Mouse (Mus musculus): ENCODE results near the gene Rbms2.
"Not testable (repeated sequence)": the region's sequence is repeated elsewhere in the genome, so short reads cannot be mapped to it uniquely, and the experiment has no call there.

The Rbms2 gene

GRCm38 (mm10) chr10:128092506-128093495 is 87.3 kb downstream of the Rbms2 start:
- DNase-seq (ENCODE audit: extremely low read depth, low read depth, low spot score) = no peak

GRCm38 (mm10) chr10:128091564-128092505 is 88.3 kb downstream of the Rbms2 start, which contains the start of gene Baz2a:
Baz2a (plus strand) TSS chr10:128091577.
- DNase-seq (ENCODE audit: extremely low read depth, low read depth, low spot score) = no peak

GRCm38 (mm10) chr10:128090651-128091563 is 89.2 kb downstream of the Rbms2 start:
- DNase-seq (ENCODE audit: extremely low read depth, low read depth, low spot score) = peak; percentile 47

GRCm38 (mm10) chr10:128089842-128090241 is 90.3 kb downstream of the Rbms2 start:
- no peak for DNase-seq (ENCODE audit: extremely low read depth, low read depth, low spot score)

GRCm38 (mm10) chr10:128088181-128088580 is 91.9 kb downstream of the Rbms2 start:
- no peak for DNase-seq (ENCODE audit: extremely low read depth, low read depth, low spot score)

GRCm38 (mm10) chr10:128087216-128087615 is 92.9 kb downstream of the Rbms2 start:
- not testable (repeated sequence) for DNase-seq (ENCODE audit: extremely low read depth, low read depth, low spot score)

GRCm38 (mm10) chr10:128086391-128086790 is 93.7 kb downstream of the Rbms2 start:
- DNase-seq (ENCODE audit: extremely low read depth, low read depth, low spot score) = no peak

- DNase-seq (ENCODE audit: extremely low read depth, low read depth, low spot score) = no peak
These were observed 95.9 kb downstream of the Rbms2 start for GRCm38 (mm10) chr10:128084160-128084559.

- no peak for DNase-seq (ENCODE audit: extremely low read depth, low read depth, low spot score)
These were observed 96.4 kb downstream of the Rbms2 start for GRCm38 (mm10) chr10:128083688-128084087.

GRCm38 (mm10) chr10:128082880-128083421 is 97.1 kb downstream of the Rbms2 start, which contains the start of gene Atp5b:
Atp5b (plus strand) TSS chr10:128083273.
- DNase-seq (ENCODE audit: extremely low read depth, low read depth, low spot score) = peak; percentile 98

GRCm38 (mm10) chr10:128082477-128082808 is 97.7 kb downstream of the Rbms2 start:
- DNase-seq (ENCODE audit: extremely low read depth, low read depth, low spot score) = no peak

- DNase-seq (ENCODE audit: extremely low read depth, low read depth, low spot score) = no peak
These were observed 98.2 kb downstream of the Rbms2 start for GRCm38 (mm10) chr10:128081807-128082476.
